Mouse (Mus musculus) erythroblast, embryonic 14.5 days (primary cell): Measurements from ENCODE around the gene Bcl2.

Experiments
- GATA1 ChIP-seq: IDR thresholded peaks from 2 replicates; pipeline ENCODE4 v1.6.1; 2012; ENCODE audit warnings: low read length, inconsistent platforms, mixed read lengths
- TAL1 ChIP-seq: IDR thresholded peaks from 3 replicates; pipeline ENCODE4 v1.6.1; 2012; ENCODE audit warnings: low read length, inconsistent platforms, mixed read lengths

DNA sequence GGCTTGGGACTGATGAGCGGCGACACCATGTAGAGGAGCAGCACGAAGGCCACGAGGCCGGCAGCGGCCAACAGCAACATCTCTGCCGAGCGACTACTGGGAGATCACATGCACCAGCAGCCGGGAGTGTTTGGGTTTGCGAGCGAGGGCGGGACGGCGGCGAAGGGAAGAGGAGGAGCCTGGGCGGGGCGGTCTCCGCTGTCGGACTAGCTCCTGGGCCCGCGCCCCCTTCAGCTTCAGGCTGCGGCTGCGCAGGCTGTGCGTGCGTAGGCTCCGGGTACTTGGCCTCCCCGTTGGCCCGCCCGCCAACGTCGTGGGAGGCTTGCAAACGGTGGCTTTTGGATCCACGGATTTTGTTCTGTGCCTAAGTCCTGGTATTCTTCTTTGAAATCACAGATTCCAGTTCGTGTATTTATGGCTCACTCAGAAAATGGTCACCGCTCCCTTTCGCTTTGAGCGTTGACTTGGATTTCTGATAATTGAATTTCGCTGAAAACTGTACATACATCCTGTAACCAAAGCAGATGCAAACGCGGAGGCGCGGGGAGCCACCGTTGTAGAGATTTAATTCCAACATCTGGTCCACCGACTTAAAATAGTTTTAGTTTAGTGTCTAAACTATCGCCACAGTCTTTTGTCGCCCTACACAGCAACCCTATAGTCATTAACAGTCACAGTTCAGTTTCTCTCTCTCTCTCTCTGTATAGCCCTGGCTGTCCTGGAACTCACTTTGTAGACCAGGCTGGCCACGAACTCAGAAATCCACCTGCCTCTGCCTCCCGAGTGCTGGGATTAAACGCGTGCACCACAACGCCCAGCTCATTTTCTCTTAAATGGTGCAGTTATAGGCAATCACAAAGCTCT is 45.7 kb upstream of the Bcl2 start, which contains the start of gene Kdsr:
- TF ChIP-seq TAL1 (no peak), GATA1 (no peak)
